Mouse (Mus musculus) ES-Bruce4 (cell line): Measurements from ENCODE around the gene Rbm28.

Experiments
- CTCF ChIP-seq: IDR thresholded peaks from one replicate; pipeline ENCODE4 v1.8.1; 2011; ENCODE audit warnings: low read depth, low read length
- EP300 ChIP-seq: IDR thresholded peaks from 2 replicates; pipeline ENCODE4 v1.6.1; 2011; ENCODE audit warnings: low read depth, low read length; ENCODE audit not compliant: insufficient read depth

DNA sequence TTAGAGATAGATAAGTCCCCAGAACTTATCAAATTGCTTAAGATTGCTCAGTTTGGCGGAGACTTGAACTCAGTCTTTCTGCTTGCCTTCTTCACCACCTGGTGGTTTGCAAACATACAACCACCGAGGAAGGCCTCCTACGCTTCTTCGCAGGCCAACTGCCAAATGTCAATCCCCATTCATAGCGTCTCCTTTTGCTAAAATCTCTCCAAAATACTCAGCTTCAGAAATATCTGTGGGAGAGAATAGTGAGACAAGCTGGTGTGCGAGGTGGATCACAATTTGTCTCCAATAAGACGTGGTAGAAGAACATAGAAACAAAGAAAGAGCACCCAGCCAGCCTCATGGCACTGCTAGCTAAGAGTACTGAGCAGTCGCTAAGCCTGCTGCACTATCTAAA, 15.0 kb upstream of the Rbm28 start:
- TF ChIP-seq EP300 (no peak), CTCF (no peak)
